Mouse (Mus musculus) neural tube, embryonic 14.5 days (tissue): ENCODE measurements around the gene Fam104a. TPM values are rescaled to one million over a fixed set of nuclear protein-coding genes. Genes with fewer than 3 reads are reported as not detected.

ENCODE experiments used
- ATAC-seq: fragments of 200-750 bp; cut with Nextera tagmentation; 2 replicates; pipeline ENCODE4 v1.8.0; 2017; ENCODE audit warnings: low read depth, mild to moderate bottlenecking, moderate TSS enrichment, moderate library complexity
- H3K27ac ChIP-seq: fragments of 300-500 bp; sonication (generic); 2 replicates; pipeline ENCODE4 v1.5.1; 2014; ENCODE audit warnings: low read depth, mild to moderate bottlenecking, control low read depth, low read length, moderate library complexity, mixed read lengths
- H3K27me3 ChIP-seq: fragments of 300-500 bp; sonication (generic); 2 replicates; pipeline ENCODE4 v1.6.1; 2014; ENCODE audit warnings: low read length; ENCODE audit not compliant: control insufficient read depth, insufficient read depth
- H3K36me3 ChIP-seq: fragments of 300-500 bp; sonication (generic); 2 replicates; pipeline ENCODE4 v1.6.1; 2014; ENCODE audit warnings: low read length, mixed read lengths; ENCODE audit not compliant: control insufficient read depth, insufficient read depth
- H3K4me1 ChIP-seq: fragments of 300-500 bp; sonication (generic); 2 replicates; pipeline ENCODE4 v1.6.1; 2014; ENCODE audit warnings: low read length; ENCODE audit not compliant: control insufficient read depth, insufficient read depth
- H3K4me2 ChIP-seq: fragments of 300-500 bp; sonication (generic); 2 replicates; pipeline ENCODE4 v1.6.1; 2014; ENCODE audit warnings: mild to moderate bottlenecking, low read depth, low read length, control low read depth
- H3K4me3 ChIP-seq: fragments of 300-500 bp; sonication (generic); 2 replicates; pipeline ENCODE4 v1.5.1; 2014; ENCODE audit warnings: low read depth, low read length, control low read depth, mixed read lengths
- H3K9ac ChIP-seq: fragments of 300-500 bp; sonication (generic); replicated peaks from 2 replicates; pipeline ENCODE4 v1.6.1; 2014; ENCODE audit warnings: low read depth, mild to moderate bottlenecking, control low read depth, low read length, mixed read lengths
- H3K9me3 ChIP-seq: fragments of 300-500 bp; sonication (generic); 2 replicates; pipeline ENCODE4 v1.6.1; 2016; ENCODE audit warnings: low read length; ENCODE audit not compliant: control insufficient read depth
- WGBS: fragments of 180-500 bp; shearing (Covaris S2); extraction: QIAGEN DNeasy Blood & Tissue Kit; methylation state at CpG from one replicate; pipeline ENCODE4 v1.1.7; 2014; 5-methylcytosine and 5-hydroxymethylcytosine counted together
- polyA plus RNA-seq: library from polyadenylated mRNA; unstranded; fragments of >200 nt; fragmentation: Nextera tagmentation; extraction: Ambion mirVana; gene quantifications from 2 replicates; pipeline ENCODE4 v1.2.1, GENCODE M21; 2014

Fam104a gene
- polyA plus RNA-seq, 1 experiment from 2014 or later: 41.4 TPM

DNA sequence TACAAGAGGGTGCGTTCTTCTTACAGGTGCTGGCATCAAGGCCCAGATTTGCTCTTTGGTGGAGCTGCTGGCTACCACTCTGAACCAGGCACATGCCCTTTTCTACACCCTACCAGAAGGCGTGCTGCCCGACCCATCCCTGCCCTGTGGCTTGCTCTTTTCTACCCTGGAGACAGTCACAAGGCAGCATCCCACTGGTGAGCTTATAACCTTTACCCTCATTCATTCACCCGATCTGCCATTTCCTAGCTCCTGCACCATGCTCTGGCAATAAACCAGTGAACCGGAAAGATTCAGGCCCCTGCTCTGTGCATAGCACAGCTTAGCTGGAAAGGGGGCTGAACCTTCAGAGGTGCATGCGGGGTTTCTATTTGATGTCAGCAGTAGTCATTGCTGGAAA, 31.4 kb downstream of the Fam104a start:
- Histone ChIP-seq H3K9ac (no peak overlapping the region), H3K27me3 (no peaks in the 10 kb centered on the region), H3K4me2 (no peak overlapping the region), H3K4me1 (peaks cover 15% of the 10 kb centered on the region; the same call in 1 of the 2 replicates), H3K36me3 (peaks cover 54% of the 10 kb centered on the region), H3K4me3 (no peak overlapping the region), H3K27ac (no peak overlapping the region), H3K9me3 (no peaks in the 10 kb centered on the region)
- ATAC-seq: no peak
- WGBS: 75% methylated on average over 6 of the region's 6 CpGs

GRCm38 (mm10) chr11:113651907-113652273, 32.1 kb downstream of the Fam104a start:
- Histone ChIP-seq H3K27me3 (no peaks in the 10 kb centered on the region), H3K9me3 (no peaks in the 10 kb centered on the region), H3K27ac (no peak overlapping the region), H3K9ac (no peak overlapping the region), H3K4me3 (no peak overlapping the region), H3K4me1 (peaks cover 15% of the 10 kb centered on the region; the same call in 1 of the 2 replicates), H3K4me2 (no peak overlapping the region), H3K36me3 (peaks cover 48% of the 10 kb centered on the region)
- WGBS: 53% methylated on average over 8 of the region's 8 CpGs
- ATAC-seq: no peak

GRCm38 (mm10) chr11:113651206-113651906, 32.6 kb downstream of the Fam104a start:
- H3K4me3 ChIP-seq: no peak overlapping the region
- H3K4me2 ChIP-seq: no peak overlapping the region
- H3K27me3 ChIP-seq: no peaks in the 10 kb centered on the region
- no peaks in the 10 kb centered on the region for H3K9me3 ChIP-seq
- 60% methylated on average over 22 of the region's 22 CpGs for WGBS
- H3K4me1 ChIP-seq: peaks cover 15% of the 10 kb centered on the region; the same call in 1 of the 2 replicates
- H3K36me3 ChIP-seq: peaks cover 43% of the 10 kb centered on the region
- no peak overlapping the region for H3K27ac ChIP-seq
- no peak for ATAC-seq
- H3K9ac ChIP-seq: no peak overlapping the region

- Histone ChIP-seq H3K27me3 (no peaks in the 10 kb centered on the region), H3K27ac (peak within 1 kb of the TSS; percentile 95), H3K36me3 (peaks cover 26% of the 10 kb centered on the region), H3K9ac (peak within 1 kb of the TSS; percentile 90), H3K4me3 (peak within 1 kb of the TSS; percentile 98), H3K9me3 (no peaks in the 10 kb centered on the region), H3K4me2 (peak within 1 kb of the TSS; percentile 62), H3K4me1 (peaks cover 15% of the 10 kb centered on the region; the same call in 1 of the 2 replicates)
- peak; percentile 82 for ATAC-seq
- WGBS: under 1% methylated on average over 74 of the region's 91 CpGs
Observed at GRCm38 (mm10) chr11:113649353-113650210, 34.4 kb downstream of the Fam104a start, which contains the start of gene Slc39a11. TSS of gene Slc39a11 (minus strand) at chr11:113650079.

GRCm38 (mm10) chr11:113648690-113649352, 35.1 kb downstream of the Fam104a start, which contains the start of gene Cog1:
TSS of gene Cog1 (plus strand) at chr11:113649169.
- no peak for ATAC-seq
- Histone ChIP-seq H3K4me3 (peak within 1 kb of the TSS; percentile 98), H3K4me1 (peaks cover 15% of the 10 kb centered on the region; the same call in 1 of the 2 replicates), H3K9ac (peak within 1 kb of the TSS; percentile 90), H3K27ac (peak within 1 kb of the TSS; percentile 95), H3K4me2 (peak within 1 kb of the TSS; percentile 62), H3K27me3 (no peaks in the 10 kb centered on the region), H3K36me3 (peaks cover 18% of the 10 kb centered on the region), H3K9me3 (no peaks in the 10 kb centered on the region)
- 44% methylated on average over 26 of the region's 26 CpGs for WGBS

- H3K27me3 ChIP-seq: no peaks in the 10 kb centered on the region
- ATAC-seq: no peak
- WGBS: 2% methylated on average over 15 of the region's 15 CpGs
- peaks cover 12% of the 10 kb centered on the region; the same call in 1 of the 2 replicates for H3K36me3 ChIP-seq
- no peak overlapping the region for H3K27ac ChIP-seq
- H3K9me3 ChIP-seq: no peaks in the 10 kb centered on the region
- no peak overlapping the region for H3K4me2 ChIP-seq
- no peak overlapping the region for H3K9ac ChIP-seq
- H3K4me1 ChIP-seq: peaks cover 15% of the 10 kb centered on the region; the same call in 1 of the 2 replicates
- H3K4me3 ChIP-seq: no peak overlapping the region
Observed at GRCm38 (mm10) chr11:113648152-113648551, 35.8 kb downstream of the Fam104a start.

DNA sequence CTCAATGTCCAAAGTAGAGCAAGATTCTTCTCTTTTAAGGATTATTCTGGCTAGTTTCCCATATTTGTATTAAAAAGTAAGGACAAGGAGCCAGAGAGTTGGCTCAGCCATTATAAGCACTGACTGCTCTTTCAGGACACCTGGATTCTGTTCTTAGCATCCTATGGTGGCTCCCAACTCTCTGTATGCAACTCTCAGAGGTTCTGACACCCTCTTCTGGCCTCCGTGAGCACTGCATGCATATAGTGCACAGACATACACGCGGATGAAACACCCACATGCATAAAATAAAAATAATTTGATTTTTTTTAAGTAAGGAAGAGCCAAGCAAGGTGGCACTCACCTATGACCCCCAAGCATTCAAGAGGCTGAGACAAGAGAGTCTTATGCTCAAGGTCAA, 38.8 kb downstream of the Fam104a start:
- Histone ChIP-seq H3K4me1 (peaks cover 6% of the 10 kb centered on the region; the same call in 1 of the 2 replicates), H3K4me3 (no peak overlapping the region), H3K9ac (no peak overlapping the region), H3K9me3 (no peaks in the 10 kb centered on the region), H3K27me3 (no peaks in the 10 kb centered on the region), H3K36me3 (no peaks in the 10 kb centered on the region), H3K4me2 (no peak overlapping the region), H3K27ac (no peak overlapping the region)
- ATAC-seq: no peak
- WGBS: 85% methylated on average over 3 of the region's 3 CpGs

GRCm38 (mm10) chr11:113638680-113639079, 45.3 kb downstream of the Fam104a start:
- no peak overlapping the region for H3K27ac ChIP-seq
- no peaks in the 10 kb centered on the region for H3K36me3 ChIP-seq
- no peaks in the 10 kb centered on the region for H3K27me3 ChIP-seq
- H3K4me1 ChIP-seq: no peaks in the 10 kb centered on the region
- WGBS: 89% methylated on average over 12 of the region's 12 CpGs
- H3K9me3 ChIP-seq: no peaks in the 10 kb centered on the region
- H3K4me2 ChIP-seq: no peak overlapping the region
- no peak overlapping the region for H3K9ac ChIP-seq
- ATAC-seq: no peak
- H3K4me3 ChIP-seq: no peak overlapping the region
